ENCODE assay signal across 17 mouse cellular contexts in the genomic region with DNA sequence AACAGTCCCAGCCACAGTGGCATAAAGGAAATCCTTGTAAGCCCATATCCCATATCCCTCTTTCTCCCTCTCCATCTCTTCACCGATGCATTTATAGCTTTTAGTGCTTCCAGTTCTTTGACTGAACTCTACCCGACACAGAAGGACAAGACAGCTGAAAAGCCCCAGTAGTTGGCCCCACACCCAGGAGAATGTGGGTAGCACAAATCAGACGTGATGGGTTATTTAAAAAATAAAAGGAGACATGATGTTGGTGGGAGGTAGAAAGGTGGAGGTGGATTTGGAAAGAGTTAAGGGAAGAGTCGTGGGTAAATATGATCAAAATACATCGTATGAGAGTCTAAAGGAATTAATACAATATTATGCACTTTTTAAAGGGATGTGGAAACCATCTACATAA. TPM values are rescaled to one million over a fixed set of nuclear protein-coding genes. Genes with fewer than 3 reads are reported as not detected.
"Had no signal": no experiment of that assay in that cellular context is flagged by ENCODE, and none has a peak within 500 bp of the region (broad histone marks: within the 10 kb centered on the region; RNA-seq: fewer than 3 reads in every experiment).

No protein-coding gene starts in this region.

- H3K4me1 ChIP-seq: midbrain, embryonic 12.5 days; stomach, embryonic 15.5 days had no signal

- H3K4me3 ChIP-seq: midbrain, embryonic 10.5 days; midbrain, embryonic 12.5 days; myocyte; neural tube, embryonic 13.5 days; neural tube, embryonic 15.5 days; stomach, embryonic 15.5 days had no signal

- DNase-seq: lung, adult 18-20 months; lung, embryonic 14.5 days; lung, postnatal 10 days; lung, postnatal 4 days; midbrain, embryonic 14.5 days; right cerebral cortex, postnatal 14 days; thymus, adult 2 months; thymus, postnatal 25 days; thymus, postnatal 4 days had no signal

- H3K27ac ChIP-seq: midbrain, embryonic 10.5 days; midbrain, embryonic 12.5 days; stomach, embryonic 15.5 days; stomach, postnatal 0 days had no signal

RNA-seq across cellular contexts. Expression of a gene that starts 40.4 kb away (rescaled TPM):
- total RNA-seq: megakaryocyte-erythroid progenitor cell, adult 5-6 weeks had no signal
- polyA plus RNA-seq: myocyte had no signal
